Mouse (Mus musculus): Measurements from ENCODE around the gene Rhob.
"Not testable (repeated sequence)": the region's sequence is repeated elsewhere in the genome, so short reads cannot be mapped to it uniquely, and the experiment has no call there.

The Rhob gene

DNA sequence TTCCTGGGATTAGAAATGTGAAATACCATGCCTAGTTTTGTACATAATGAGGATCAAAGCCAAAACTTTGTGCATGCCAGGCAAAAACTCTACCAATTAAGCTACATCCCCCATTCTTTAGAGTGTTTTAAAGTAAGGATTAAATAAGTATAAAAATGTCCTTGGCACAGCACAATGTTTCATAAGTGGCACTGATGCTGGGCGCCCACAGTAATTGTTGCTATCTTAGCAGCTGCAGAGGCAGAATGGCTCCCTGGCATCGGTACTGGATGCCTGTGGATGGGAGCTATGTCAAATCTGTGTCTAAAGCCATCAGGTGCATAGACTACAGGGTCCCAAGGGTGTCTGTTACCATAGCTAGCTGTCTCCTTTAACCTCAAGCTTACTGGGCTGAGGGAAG, 28.8 kb downstream of the Rhob start:
- no peak for DNase-seq

- DNase-seq, result no peak
Measured at GRCm38 (mm10) chr12:8469742-8470494, 29.9 kb downstream of the Rhob start.

DNA sequence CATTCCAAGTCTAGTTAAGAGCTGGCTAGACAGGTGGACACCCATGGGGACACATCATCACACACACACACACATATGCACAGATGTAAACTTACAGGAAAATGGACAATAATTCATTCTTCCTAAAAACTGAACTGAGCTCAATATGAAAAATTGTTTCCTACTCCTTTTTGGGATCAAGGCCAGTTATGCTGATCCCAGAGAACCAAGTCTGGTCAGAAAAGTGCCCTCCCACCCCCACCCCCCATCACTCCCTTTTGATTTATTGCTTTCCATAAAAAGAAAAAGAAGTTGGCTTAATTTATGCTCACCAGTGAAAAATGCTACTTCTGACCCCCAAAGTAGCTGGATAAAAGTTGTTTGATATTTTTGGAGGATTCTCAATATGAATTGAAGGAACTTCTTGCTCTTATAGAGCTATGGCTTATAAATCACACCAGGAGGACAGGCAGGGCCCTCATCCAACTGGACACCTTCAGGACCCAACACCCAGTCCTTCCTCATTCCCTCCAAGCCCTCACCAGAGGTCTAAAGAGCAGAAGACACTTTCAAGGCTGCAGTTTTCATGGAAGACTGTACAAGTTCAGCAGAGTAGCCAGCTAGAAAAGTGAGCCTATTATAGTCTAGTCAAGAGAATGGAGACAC, 31.5 kb downstream of the Rhob start:
- DNase-seq, result peak; percentile 51 to 60

DNA sequence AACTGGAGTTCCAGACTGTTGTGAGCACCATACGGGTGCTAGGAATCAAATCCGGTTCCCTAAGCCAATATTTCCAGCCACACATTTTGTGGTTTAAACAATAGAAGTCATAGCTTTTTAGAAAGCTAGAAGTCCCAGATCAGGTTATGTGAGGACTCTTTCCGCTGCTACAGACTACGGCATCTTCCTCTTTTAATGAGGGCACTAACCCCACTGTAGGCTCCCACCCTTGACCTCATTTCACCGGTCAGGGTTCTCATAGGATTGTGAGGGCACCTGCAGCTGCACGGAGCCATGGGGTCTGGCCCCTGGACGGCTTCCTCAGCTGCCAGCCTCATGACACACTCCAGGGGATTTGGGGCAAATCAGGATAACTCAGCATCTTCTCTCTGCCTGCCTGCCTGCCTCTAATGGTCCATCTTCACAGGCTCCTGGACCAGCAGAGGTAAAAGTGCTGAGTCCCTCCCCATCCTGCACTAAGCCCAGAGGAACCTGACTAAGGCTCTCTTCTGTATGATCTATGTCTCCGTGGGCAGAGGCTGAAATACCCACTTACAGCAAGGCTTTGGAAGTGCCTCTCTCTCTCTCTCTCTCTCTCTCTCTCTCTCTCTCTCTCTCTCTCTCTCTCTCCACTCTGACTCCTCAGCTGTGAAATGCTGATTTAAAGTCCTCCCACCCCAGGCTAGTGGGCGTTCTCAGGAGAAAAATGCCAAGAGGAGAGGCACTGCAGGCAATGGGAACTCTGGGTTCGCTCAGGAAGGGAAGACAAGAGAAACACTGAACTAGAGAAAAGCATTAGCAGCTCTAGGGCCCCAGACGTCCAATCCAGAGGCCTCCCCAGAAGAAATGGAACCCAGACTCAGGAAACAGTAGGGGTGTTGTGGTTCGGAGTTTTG, 32.5 kb downstream of the Rhob start:
- DNase-seq, result no peak

- DNase-seq, result no peak
Measured at GRCm38 (mm10) chr12:8465680-8466079, 34.1 kb downstream of the Rhob start.

GRCm38 (mm10) chr12:8464961-8465360, 34.8 kb downstream of the Rhob start:
- DNase-seq, result no peak

DNA sequence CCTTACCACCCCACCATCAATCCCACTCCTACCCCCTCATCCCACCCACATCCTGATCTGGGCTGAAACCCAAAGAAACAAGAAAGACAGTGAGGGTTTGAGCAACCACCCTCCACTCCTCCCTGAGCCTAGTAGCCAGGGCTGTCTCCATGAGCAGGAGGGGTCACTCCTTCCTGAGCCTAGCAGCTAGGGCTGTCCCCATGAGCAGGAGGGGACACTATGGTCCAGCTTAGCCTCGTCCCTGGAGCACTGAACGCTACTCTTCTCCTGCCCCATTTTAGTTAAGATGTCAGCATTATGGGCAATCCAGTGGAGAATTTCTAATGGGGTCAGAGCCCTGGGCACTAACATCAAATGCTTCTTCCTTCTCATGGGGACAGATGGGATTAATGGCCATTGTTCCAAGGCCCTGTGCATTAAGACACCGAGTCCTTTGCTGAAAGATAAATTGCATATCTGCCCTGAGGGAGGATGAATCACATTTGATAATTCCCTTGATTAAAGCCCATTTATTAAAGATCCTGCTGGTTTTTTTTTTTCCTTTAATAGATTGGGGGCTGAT, 36.1 kb downstream of the Rhob start:
- DNase-seq, result no peak

GRCm38 (mm10) chr12:8462533-8462932, 37.3 kb downstream of the Rhob start:
- no peak for DNase-seq

GRCm38 (mm10) chr12:8461575-8461974, 38.2 kb downstream of the Rhob start:
- DNase-seq, result not testable (repeated sequence)

GRCm38 (mm10) chr12:8458400-8458799, 41.4 kb downstream of the Rhob start:
- DNase-seq, result peak; percentile 28 to 65

GRCm38 (mm10) chr12:8457052-8457451, 42.8 kb downstream of the Rhob start:
- peak in 1 of 2 experiments; percentile 29 for DNase-seq

DNA sequence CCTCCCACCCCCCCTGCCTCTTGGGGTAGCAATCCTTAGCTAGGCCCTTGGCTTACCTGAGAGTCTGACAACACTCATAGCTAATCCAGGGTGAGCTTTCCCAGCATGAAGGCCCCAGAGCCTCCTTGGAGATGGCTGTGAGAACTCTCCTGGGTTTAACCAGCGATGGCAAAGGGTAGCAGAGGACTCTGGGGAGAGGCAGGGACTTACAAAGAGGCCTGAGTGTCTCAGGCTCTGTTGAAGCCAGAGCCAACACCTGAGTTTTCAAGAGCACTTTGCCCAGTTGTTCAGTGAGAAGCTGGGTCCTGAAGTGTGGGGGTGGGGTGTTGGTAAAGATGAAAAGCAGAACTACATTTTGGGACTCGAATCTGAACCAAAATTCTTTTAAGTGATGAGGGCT, 44.8 kb downstream of the Rhob start:
- DNase-seq, result no peak

- peak; percentile 39 to 76 for DNase-seq
Measured at GRCm38 (mm10) chr12:8454487-8454886, 45.3 kb downstream of the Rhob start.

DNA sequence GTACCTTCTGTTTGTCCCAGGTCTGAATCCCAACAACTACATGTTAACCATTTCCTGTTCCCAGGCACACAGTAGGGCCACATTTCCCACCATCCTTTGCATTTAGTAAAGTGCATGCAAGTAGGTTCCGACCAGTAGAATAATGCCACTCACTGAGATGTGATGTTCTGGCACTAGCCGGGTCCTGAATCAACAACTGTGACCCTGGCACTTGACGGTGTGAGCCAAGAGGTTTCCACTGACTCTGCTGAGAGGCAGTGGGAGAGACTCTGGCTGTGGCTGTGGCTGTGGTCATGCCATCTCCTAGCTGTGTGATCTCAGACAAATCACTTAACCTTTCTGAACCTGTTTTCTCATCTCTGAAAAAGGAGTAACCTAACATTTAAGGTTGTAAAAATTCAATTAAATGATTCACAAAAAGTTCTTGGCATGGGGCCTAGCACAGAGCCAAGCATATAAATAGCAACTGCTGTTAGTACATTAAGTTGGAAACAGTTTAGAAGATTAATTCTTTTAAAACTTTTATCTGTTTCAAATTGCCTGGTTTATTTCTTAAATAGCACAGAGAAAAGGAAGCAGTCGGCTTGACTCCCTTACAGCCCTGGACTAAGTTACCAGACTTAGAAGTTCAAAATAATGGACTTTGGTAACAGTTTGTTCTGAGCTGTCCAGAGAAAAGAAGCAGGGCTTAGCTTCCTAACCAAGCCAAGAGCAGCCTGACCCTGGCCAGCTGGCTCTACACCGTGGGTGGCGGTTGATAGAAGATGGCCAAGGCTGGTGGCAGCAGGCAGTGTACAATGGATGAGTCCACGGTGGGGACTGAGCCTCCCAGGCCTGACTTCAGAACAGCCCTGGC, 46.8 kb downstream of the Rhob start:
- peak; percentile 36 to 74 for DNase-seq

DNA sequence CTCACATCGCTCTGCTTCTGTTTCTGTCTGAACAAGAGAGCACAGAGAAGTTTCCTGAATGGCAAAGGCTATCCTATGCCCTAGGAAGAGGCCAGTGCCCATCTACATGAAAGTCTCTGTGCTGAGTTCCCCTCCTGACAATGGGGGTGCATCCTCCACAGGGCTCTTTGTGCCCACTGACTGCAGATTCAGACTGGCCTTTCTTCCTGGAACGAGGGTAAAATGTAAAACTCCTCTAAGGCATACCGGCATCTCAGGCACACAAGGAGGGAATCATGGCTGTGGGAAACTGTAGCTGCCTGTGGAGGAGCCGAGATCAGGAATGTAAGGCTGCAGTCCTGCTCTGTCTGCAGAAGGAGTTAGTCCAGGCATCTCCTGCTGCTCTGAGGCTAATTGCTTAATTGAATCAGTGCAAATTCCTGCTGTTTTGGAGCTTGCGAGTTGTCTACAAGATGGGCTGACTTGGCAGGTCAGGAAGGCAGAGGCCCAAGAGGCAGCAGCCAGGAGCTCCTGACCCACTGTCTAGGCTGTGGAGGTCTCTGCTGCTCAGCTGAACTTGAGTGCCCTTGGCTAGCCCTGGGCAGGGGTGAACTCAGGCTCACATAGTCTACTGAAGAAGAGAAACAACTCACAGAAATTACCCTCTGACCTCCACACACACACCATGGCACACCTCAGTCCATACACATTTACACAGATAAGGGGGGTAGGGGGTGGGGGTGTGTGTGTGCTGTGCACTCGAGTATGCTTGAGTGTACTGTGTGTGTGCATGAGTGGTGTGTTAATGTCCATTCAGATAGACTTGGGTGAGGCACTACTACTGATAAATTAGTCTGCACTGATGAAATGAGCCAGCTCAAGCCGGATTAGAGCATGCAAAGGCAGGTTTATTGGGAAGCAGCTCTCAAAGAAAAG, 48.0 kb downstream of the Rhob start:
- DNase-seq, result peak in 1 of 2 experiments; percentile 62

DNA sequence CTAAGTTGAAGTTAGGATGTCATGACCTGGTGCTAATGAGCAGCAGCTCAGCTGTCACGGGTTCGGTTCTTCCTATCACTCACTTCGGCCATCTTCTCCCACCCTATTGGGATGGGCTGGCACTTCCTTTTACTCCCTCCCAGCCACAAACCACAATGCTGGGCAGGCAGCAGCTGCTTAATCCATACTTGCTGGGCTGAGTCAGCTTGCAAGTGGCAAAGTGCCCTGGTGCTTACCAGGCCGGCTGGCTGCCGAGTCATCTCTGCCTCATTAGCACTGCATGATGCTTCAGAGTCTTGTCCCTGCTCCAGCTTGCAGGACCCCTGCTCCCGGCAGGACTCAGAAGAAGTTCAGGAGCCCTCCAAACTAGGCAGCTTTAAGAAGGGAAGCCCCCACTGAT, 49.2 kb downstream of the Rhob start:
- no peak for DNase-seq

- no peak for DNase-seq
Measured at GRCm38 (mm10) chr12:8450028-8450427, 49.8 kb downstream of the Rhob start.
